Mouse (Mus musculus) G1E (cell line): ENCODE data around the gene Ascc1. TPM values are rescaled to one million over a fixed set of nuclear protein-coding genes. Genes with fewer than 3 reads are reported as not detected.
A peak's percentile ranks its signal among the peaks of the same experiment; 100 is the strongest.

Source experiments
- ATAC-seq: 2 replicates; pipeline ENCODE4 v1.8.0; 2016; ENCODE audit warnings: mild to moderate bottlenecking; ENCODE audit not compliant: insufficient number of reproducible peaks, poor library complexity, low FRiP score, severe bottlenecking; ENCODE audit errors: extremely low read depth
- DNase-seq: peaks from one replicate; pipeline ENCODE4 v3.0.0; 2012; ENCODE audit warnings: low spot score
- H3K27me3 ChIP-seq: 2 replicates; pipeline ENCODE4 v1.6.1; 2012; ENCODE audit warnings: mild to moderate bottlenecking, low read length, inconsistent platforms; ENCODE audit not compliant: insufficient read depth
- H3K36me3 ChIP-seq: replicated peaks from 2 replicates; pipeline ENCODE3; 2012; ENCODE audit warnings: mild to moderate bottlenecking, inconsistent platforms
- H3K4me1 ChIP-seq: 2 replicates; pipeline ENCODE4 v1.6.1; 2012; ENCODE audit warnings: low read depth, low read length, inconsistent platforms, mixed read lengths; ENCODE audit not compliant: insufficient read depth
- H3K4me3 ChIP-seq: 2 replicates; pipeline ENCODE4 v1.5.1; 2012; ENCODE audit warnings: low read depth, mild to moderate bottlenecking, inconsistent platforms, low read length, moderate library complexity, mixed read lengths
- H3K9me3 ChIP-seq: replicated peaks from 2 replicates; pipeline ENCODE4 v1.6.1; 2012; ENCODE audit warnings: inconsistent platforms
- CTCF ChIP-seq: IDR thresholded peaks from 2 replicates; pipeline ENCODE4 v1.5.1; 2012; ENCODE audit warnings: low read depth, low read length, inconsistent platforms, mixed read lengths
- GATA1 ChIP-seq: IDR thresholded peaks from 2 replicates; pipeline ENCODE4 v1.6.1; 2012; ENCODE audit warnings: borderline replicate concordance, low read length, inconsistent platforms, mixed read lengths
- polyA plus RNA-seq: library from polyadenylated mRNA; stranded (reverse); fragments of >175 nt; gene quantifications from 2 replicates; pipeline ENCODE4 v1.2.3, GENCODE M21; 2012
- total RNA-seq, 2 experiments: library from RNA; stranded (forward) in 1 of 2; stranded (reverse) in 1 of 2; fragments of 200-1000 nt in 1 of 2; fragments of >200 nt in 1 of 2; fragmentation: Nextera tagmentation in 1 of 2; gene quantifications; 2 replicates each; pipeline ENCODE4 v1.2.3; 2014 to 2017

The Ascc1 gene
- total and polyA plus RNA-seq, 3 experiments: 19.3 to 22.6 (median 19.7) TPM

GRCm38 (mm10) chr10:60148087-60148486 lies 145.5 kb downstream of the Ascc1 start:
- ATAC-seq: no peak; the same call in 1 of the 2 replicates
- no peaks in the 10 kb centered on the region for H3K36me3 ChIP-seq
- H3K4me3 ChIP-seq: no peak overlapping the region
- H3K4me1 ChIP-seq: no peaks in the 10 kb centered on the region
- no peaks in the 10 kb centered on the region for H3K9me3 ChIP-seq
- no peaks in the 10 kb centered on the region for H3K27me3 ChIP-seq
- peak; percentile 13 for DNase-seq
- TF ChIP-seq GATA1 (no peak), CTCF (peak; percentile 22; the same call in 1 of the 2 replicates)

Other genes with a start within 250 kb of the Ascc1 start
- gene Dnajb12, start 123.2 kb upstream of the Ascc1 start, total RNA-seq (2014; fragmentation: Nextera tagmentation): 18.7 and 20.5 TPM in 2 replicates
- gene Dnajb12, start 123.2 kb upstream of the Ascc1 start, total RNA-seq (2017): 8.9 and 10.4 TPM in 2 replicates
- 28.1 and 28.5 TPM in 2 replicates for gene Dnajb12, start 123.2 kb upstream of the Ascc1 start, polyA plus RNA-seq
- 21.6 and 27.7 TPM in 2 replicates for gene Ddit4, start 51.0 kb upstream of the Ascc1 start, total RNA-seq (2014; fragmentation: Nextera tagmentation)
- 9.9 TPM in 2 replicates for gene Ddit4, start 51.0 kb upstream of the Ascc1 start, total RNA-seq (2017)
- gene Ddit4, start 51.0 kb upstream of the Ascc1 start, polyA plus RNA-seq: 21.8 and 28.5 TPM in 2 replicates
- gene Anapc16, start 330 bp downstream of the Ascc1 start, total RNA-seq (2014; fragmentation: Nextera tagmentation): 43.2 and 54.4 TPM in 2 replicates
- gene Anapc16, start 330 bp downstream of the Ascc1 start, total RNA-seq (2017): 26.3 and 28.2 TPM in 2 replicates
- 36.7 and 38.4 TPM in 2 replicates for gene Anapc16, start 330 bp downstream of the Ascc1 start, polyA plus RNA-seq
- not detected in 2 replicates for gene Spock2, start 103.4 kb downstream of the Ascc1 start, total RNA-seq (2014; fragmentation: Nextera tagmentation)
- 0.12 TPM in 1 of 2 replicates, not detected in the other for gene Spock2, start 103.4 kb downstream of the Ascc1 start, total RNA-seq (2017)
- gene Spock2, start 103.4 kb downstream of the Ascc1 start, polyA plus RNA-seq: 0.02 TPM in 1 of 2 replicates, not detected in the other
- not detected in 2 replicates for gene Chst3, start 216.5 kb downstream of the Ascc1 start, total RNA-seq (2014; fragmentation: Nextera tagmentation)
- gene Chst3, start 216.5 kb downstream of the Ascc1 start, total RNA-seq (2017): 0.11 TPM in 1 of 2 replicates, not detected in the other
- gene Chst3, start 216.5 kb downstream of the Ascc1 start, polyA plus RNA-seq: not detected in 2 replicates